Mouse (Mus musculus) gastrocnemius, adult 2 months (tissue): Measurements from ENCODE around the gene Mgat4a. TPM values are rescaled to one million over a fixed set of nuclear protein-coding genes. Genes with fewer than 3 reads are reported as not detected.
A peak's percentile ranks its signal among the peaks of the same experiment; 100 is the strongest.

ENCODE experiments used
- DNase-seq: peaks from one replicate; pipeline ENCODE4 v3.0.0; 2022
- H3K27ac ChIP-seq: fragments of 200-600 bp; 2 replicates; pipeline ENCODE4 v1.8.1; 2022; ENCODE audit warnings: mild to moderate bottlenecking
- H3K4me3 ChIP-seq: fragments of 200-600 bp; 2 replicates; pipeline ENCODE4 v1.8.1; 2022; ENCODE audit warnings: mild to moderate bottlenecking, moderate library complexity
- CTCF ChIP-seq: fragments of 200-600 bp; IDR thresholded peaks from 2 replicates; pipeline ENCODE4 v1.8.1; 2022; ENCODE audit warnings: antibody characterized with exemption, mild to moderate bottlenecking, moderate library complexity
- intact Hi-C: fragments of 180-260 bp; cut with DNase I; formaldehyde crosslinking; loops from one replicate; pipeline ENCODE4 v1.15.1; 2025
- total RNA-seq, 2 experiments: library from RNA; stranded (reverse); gene quantifications; 2 replicates each; pipeline ENCODE4 v1.2.3; 2021

Gene Mgat4a
- total RNA-seq, 2 experiments from 2014 or later, result 2.8 to 8.4 TPM

DNA sequence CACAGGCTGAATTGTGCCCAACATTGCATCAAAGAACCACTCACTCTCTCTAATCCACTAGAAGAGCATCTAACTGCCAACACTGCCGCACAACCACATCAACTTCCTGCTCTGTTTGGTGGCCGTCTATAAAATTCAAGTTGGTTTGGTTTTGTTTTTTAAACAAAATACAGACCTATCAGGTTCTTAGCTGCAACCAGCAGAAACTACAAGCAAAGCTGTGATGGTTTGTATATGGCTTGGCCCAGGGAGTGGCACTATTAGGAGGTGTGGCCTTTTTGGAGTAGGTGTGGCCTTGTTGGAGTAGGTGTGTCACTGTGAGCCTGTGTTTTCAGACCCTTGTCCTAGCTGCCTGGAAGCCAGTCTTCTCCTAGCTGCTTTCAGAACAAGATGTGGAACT is 59.5 kb downstream of the Mgat4a start:
- DNase-seq, result no peak
- no peak for TF ChIP-seq CTCF
- Histone ChIP-seq H3K27ac (no peak overlapping the region), H3K4me3 (no peak overlapping the region)
- intact Hi-C loops, result no loop called here

DNA sequence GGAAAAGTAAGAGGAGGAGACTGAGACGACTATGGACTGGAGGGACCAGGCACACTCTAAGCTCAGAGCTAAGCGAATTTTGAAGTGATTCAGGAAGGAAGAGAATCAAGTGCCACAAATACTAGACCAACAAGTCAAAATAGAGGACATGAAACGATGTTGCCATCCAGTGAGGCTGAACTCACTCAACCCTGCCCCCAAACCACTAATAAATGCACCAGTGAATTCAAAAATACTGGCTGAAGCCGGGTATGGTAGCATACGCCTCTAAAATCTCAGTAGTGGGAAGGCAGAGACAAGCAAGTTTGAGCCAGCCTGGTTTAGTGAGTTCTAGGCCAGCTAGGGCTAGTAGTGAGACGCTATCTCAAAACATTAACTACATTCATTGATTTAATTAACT is 60.1 kb downstream of the Mgat4a start:
- no peak for DNase-seq
- TF ChIP-seq CTCF, result no peak
- intact Hi-C loops, result no loop called here
- no peak overlapping the region for H3K27ac ChIP-seq
- no peak overlapping the region for H3K4me3 ChIP-seq

DNA sequence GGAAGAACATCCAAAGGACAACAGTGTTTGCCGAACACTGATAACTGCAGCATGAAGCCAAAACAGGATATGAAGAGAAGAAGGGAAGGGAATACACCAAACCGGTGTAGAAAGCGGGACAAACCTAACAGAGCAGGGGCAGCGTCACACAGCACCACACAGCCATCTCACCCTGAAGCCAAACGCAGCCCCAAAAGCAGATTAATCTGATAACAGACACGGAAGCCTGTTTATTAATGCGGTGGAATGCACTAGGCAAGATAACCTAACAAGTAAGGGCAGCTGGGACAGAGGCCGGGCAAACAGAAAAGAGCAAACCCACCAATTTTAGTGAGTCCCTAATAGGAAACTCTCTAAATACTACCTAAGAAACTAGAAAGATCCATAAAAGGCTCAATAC is 61.1 kb downstream of the Mgat4a start:
- no peak overlapping the region for H3K4me3 ChIP-seq
- H3K27ac ChIP-seq, result no peak overlapping the region
- DNase-seq, result no peak
- no peak for TF ChIP-seq CTCF
- intact Hi-C loops, result no loop called here

DNA sequence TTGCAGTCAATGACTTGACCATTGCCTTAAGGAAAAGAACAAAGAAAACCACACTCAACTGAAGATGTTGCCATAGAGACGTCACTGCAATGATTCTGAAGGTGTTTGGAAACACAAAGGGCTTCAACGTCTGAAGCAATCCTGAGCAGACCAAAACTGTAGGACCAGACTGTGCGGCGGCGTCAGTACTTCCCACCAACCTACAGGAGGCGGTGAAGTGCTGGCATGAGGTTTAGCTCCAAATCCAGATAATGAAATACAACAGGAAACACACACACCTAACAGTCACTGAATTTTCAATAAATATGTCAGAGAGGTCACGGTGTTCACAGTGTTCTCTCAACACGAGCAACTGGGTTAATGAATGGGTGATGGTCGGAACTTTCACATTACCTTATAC is 61.7 kb downstream of the Mgat4a start:
- no peak for DNase-seq
- intact Hi-C loops, result no loop called here
- TF ChIP-seq CTCF, result peak; percentile 53
- Histone ChIP-seq H3K27ac (no peak overlapping the region), H3K4me3 (no peak overlapping the region)

DNA sequence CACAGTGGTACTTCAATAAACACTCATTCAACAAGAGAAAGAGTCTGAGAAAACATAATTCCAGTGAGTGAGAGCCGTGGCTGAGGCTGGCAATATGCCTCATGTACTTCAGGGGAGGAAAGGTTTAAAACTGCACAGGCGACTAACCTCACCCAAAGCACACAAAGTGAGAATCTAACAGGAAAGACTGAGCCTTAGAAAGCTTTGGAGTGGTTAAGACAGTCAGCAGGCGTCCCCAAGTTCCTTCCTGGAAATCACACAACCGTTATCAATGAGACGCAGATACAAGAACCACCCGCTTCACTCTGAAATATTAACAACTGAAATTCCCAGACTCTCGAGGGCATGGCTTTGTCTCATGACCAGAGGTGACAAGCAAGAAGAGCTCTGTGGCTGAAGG is 62.4 kb downstream of the Mgat4a start:
- peak overlapping the region; percentile 42 for H3K4me3 ChIP-seq
- no peak for TF ChIP-seq CTCF
- DNase-seq, result no peak
- intact Hi-C loops, result no loop called here
- H3K27ac ChIP-seq, result no peak overlapping the region

DNA sequence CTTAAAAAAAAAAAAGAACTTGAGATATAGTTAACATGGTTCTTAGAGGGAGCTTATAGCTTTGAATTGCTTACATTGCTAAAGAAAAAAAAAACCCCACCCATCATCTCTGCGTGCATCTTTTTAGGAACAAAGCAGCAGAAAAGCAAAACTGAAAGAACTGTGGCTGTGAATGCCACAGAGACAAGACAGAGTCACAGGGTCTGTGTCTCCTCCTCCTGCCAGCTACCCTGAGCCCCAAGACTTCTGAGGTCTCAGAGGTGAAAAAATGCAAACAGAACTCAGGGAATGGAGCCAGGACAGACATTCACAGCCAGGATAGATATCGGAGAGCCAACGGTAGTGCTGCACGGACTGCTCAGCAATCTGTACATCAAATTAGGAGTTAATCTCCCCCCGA is 62.9 kb downstream of the Mgat4a start:
- no peak for DNase-seq
- intact Hi-C loops, result no loop called here
- Histone ChIP-seq H3K27ac (0 out of 2 replicates have a peak overlapping the region, but pooled peaks have one; percentile 24), H3K4me3 (peak overlapping the region; percentile 42)
- no peak for TF ChIP-seq CTCF

DNA sequence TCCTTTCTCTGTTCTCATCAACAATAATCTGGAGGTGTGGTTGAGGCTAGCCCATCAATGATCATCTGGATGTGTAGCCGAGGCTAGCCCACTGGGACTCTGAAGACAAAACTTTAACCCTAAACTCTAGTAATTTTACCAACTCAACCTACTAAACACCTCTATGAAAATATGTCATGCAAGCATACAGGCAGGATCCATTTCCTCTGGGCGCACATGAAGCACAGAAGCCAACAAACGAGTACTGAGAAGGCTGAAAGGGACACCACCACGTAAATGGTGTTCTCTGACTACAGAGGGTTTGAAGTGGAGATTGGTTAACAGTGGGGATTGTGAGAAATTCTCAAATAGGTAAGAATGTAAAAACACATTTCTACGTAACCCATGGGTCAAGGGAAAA is 63.6 kb downstream of the Mgat4a start:
- H3K27ac ChIP-seq, result no peak overlapping the region
- DNase-seq, result no peak
- H3K4me3 ChIP-seq, result no peak overlapping the region
- intact Hi-C loops, result no loop called here
- TF ChIP-seq CTCF, result no peak

DNA sequence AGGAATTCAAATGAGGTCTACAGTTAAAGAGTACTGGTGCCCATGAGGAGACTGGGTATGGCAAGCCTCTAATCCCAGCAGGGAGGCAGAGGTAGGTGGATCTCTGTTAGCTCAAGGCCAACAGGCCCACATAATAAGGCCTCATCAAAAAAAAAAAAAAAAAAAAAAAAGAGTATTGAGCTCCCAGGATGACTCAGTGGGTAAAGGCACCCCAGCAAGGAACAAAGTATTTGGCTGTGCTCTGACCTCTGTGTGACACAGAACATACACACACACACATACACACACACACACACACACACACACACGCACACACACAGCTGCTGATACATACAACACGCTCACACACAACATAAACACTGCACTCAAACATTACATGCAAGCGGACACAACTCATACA is 65.5 kb downstream of the Mgat4a start:
- H3K4me3 ChIP-seq, result no peak overlapping the region
- intact Hi-C loops, result no loop called here
- TF ChIP-seq CTCF, result no peak
- no peak overlapping the region for H3K27ac ChIP-seq
- no peak for DNase-seq

DNA sequence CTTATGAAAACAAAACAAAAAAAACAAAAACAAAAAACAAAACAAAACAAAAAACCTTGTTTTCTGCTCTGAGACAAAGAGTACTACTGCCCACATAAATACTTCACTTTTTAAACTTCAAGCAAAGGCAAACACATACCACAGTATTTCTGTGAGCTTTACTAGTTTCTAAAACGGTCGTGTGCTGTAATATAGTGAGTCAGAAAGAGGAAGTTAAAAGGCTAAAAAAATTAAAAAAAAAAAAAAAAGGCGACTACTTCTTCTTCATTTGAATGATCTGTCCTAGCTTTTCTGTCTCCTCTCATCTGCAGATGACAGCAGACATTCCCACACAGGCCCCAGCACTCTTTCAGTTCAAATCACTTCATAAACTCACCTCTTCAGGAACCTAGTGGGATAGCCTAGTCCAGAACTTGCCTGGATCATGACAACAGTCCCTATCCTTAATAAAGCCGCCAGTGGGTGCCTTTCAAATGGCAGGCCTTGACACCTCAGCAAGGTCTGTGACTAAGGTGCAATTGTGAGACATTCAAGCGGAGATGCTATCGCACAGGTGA is 66.1 kb downstream of the Mgat4a start:
- Histone ChIP-seq H3K27ac (peak overlapping the region; percentile 48; the same call in 1 of the 2 replicates), H3K4me3 (no peak overlapping the region)
- no peak for TF ChIP-seq CTCF
- intact Hi-C loops, result loop anchor here (5.0 kb wide), 1 partner anchor 163 kb away; no protein-coding TSS in a partner anchor
- DNase-seq, result no peak

DNA sequence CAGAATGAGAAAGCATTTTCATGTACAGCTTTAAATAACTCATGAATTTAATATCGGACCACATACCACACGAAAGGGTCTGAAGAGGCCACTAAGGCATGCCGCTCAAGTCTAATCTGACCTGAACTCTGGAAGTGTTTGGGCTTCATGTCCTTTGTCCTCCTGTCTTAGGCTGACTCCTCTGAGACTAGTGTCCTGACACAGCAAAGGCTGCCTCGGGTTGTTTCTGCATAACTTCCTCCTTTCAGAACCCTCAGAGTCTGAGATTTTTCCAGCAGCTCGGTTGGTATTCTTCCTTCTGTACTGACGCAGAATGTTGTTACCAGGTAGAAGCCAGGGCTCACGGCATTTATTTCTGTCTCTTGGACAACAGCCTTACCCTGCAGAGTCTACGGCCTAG is 66.8 kb downstream of the Mgat4a start:
- no peak for DNase-seq
- H3K27ac ChIP-seq, result peak overlapping the region; percentile 48; the same call in 1 of the 2 replicates
- H3K4me3 ChIP-seq, result no peak overlapping the region
- intact Hi-C loops, result loop anchor here (5.0 kb wide), 1 partner anchor 163 kb away; no protein-coding TSS in a partner anchor
- TF ChIP-seq CTCF, result no peak

DNA sequence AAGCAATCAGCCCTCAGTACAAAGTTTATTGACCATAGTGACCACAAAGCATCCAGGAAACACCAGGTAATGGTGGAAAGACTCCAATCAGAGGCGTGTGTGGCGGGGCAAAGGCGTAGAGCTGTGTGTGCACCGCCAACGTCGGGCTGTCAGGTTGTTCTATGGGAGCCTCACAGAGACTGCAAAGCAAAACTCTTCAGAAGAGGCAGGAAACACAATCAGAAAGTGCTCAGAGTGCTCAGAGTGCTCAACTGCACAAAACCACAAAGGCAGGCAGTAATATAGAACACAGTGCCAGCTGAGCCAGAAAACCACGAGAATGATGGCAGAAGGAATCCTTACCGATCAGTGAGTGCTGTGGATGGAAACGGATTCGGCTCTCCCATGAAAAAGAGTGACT is 67.6 kb downstream of the Mgat4a start:
- no peak for DNase-seq
- no peak for TF ChIP-seq CTCF
- Histone ChIP-seq H3K27ac (no peak overlapping the region), H3K4me3 (no peak overlapping the region)
- intact Hi-C loops, result loop anchor here (5.0 kb wide), 1 partner anchor 164 kb away; no protein-coding TSS in a partner anchor

DNA sequence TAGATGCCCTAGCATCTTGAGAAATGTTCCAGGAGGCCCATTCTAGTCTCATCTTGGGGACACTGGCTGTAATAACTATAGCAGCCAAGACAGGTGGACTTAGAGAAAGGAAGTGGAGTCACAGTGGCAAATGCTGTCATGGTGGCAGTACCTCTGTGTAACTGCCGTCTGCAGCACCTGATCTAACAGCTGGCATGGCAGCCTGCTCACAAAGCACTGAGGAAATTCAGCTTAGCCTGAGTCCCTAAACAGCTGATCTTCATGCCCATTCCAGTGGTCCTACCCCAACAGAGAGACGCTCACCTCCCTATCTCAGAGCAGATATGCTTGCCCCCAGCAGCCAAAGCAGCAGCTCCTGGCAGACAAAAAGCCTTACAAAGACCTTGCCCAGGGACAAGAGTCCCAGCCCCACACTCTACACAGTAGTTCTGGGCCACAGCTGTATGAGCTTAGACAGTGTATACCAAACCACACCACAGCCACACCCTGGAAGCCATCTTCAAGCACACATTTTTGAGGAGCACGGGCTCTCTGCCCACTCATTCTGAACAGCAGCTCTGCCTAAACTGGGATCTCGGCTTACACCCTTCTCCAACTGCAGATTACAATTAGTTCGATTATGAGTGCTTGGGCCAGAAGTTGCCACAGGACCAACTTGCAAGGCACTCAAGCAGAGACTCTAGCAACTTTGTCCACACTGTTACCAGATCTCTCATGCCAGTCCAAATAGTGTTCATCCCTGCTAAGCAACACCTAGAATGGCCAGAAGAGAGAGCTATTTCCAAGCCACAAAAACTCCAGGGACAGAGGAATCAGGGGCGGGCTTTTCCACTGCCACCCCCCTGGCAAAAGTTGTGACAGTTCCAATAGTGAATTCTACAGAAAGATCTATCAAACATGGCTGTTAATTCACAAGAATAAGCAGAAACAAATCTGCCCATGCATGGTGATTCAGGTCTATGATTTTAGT is 69.4 kb downstream of the Mgat4a start:
- no peak overlapping the region for H3K4me3 ChIP-seq
- H3K27ac ChIP-seq, result no peak overlapping the region
- TF ChIP-seq CTCF, result peak; percentile 56
- no peak for DNase-seq
- intact Hi-C loops, result loop anchor here (5.0 kb wide), 1 partner anchor 166 kb away; no protein-coding TSS in a partner anchor

DNA sequence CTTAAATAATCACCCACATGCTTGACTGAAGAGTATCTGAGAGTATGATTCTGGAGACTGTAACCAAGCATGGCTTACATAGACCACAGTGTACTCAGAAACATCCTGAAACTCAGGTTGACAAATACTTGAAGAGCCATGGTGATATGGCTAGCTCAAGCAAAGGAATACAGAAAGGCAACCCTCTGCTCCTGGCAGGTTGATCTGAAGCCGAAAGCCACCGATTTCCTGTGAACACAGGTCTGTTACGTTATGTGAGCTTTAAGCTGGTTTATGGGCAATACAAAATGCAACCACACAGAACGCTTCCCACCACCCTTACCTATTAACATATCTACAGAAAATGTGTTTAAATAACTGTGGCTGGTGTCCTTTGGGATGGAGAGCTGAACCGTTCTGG is 71.8 kb downstream of the Mgat4a start:
- TF ChIP-seq CTCF, result no peak
- Histone ChIP-seq H3K4me3 (no peak overlapping the region), H3K27ac (no peak overlapping the region)
- intact Hi-C loops, result no loop called here
- no peak for DNase-seq
